Mouse (Mus musculus) megakaryocyte-erythroid progenitor cell, adult 5-6 weeks (primary cell): ENCODE results near the gene Apobr. TPM values are rescaled to one million over a fixed set of nuclear protein-coding genes. Genes with fewer than 3 reads are reported as not detected.

Experiments used
- ATAC-seq: replicated peaks from 2 replicates; pipeline ENCODE4 v1.8.0; 2016; ENCODE audit warnings: mild to moderate bottlenecking, inconsistent platforms; ENCODE audit not compliant: severe bottlenecking, poor library complexity, low FRiP score, low TSS enrichment
- total RNA-seq, 2 experiments: library from RNA; stranded (forward) in 1 of 2; stranded (reverse) in 1 of 2; fragments of 200-1000, 215-1000 nt in 1 of 2; fragments of >200 nt in 1 of 2; fragmentation: Nextera tagmentation in 1 of 2; gene quantifications; 2 replicates each; pipeline ENCODE4 v1.2.3; 2014 to 2017

Gene Apobr
- total RNA-seq (2014; fragmentation: Nextera tagmentation) (0.79 and 2.4 TPM in 2 replicates), total RNA-seq (2017) (0.89 and 2.4 TPM in 2 replicates)

- ATAC-seq = no peak
Observed at GRCm38 (mm10) chr7:126584506-126584977, at the start of gene Apobr. Gene Apobr (plus strand): TSS chr7:126584942.

GRCm38 (mm10) chr7:126535766-126536165, 49.0 kb upstream of the Apobr start:
- ATAC-seq = peak; percentile 66; the same call in 1 of the 2 replicates

DNA sequence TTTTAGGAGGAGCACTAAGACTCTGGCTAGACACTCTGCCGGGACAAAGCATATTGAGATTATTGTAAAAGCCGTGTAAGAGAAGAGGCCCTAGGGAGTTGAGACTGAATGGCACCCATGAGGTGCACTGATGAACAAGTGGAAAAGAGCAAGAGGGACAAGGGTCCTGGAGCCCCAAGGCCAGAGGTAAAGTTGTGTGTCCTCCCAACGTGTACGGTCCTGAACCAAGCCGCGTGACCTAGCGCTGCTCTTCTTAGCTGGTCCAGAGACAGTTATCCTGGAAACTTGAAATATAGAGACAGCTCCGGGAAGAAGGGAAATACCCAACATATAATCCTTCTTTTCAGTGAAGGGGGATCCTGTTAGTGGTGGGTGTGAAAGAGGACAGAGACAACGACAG, 48.3 kb upstream of the Apobr start:
- ATAC-seq = no peak

- peak; percentile 68 for ATAC-seq
Observed at GRCm38 (mm10) chr7:126537820-126538585, 46.7 kb upstream of the Apobr start.

DNA sequence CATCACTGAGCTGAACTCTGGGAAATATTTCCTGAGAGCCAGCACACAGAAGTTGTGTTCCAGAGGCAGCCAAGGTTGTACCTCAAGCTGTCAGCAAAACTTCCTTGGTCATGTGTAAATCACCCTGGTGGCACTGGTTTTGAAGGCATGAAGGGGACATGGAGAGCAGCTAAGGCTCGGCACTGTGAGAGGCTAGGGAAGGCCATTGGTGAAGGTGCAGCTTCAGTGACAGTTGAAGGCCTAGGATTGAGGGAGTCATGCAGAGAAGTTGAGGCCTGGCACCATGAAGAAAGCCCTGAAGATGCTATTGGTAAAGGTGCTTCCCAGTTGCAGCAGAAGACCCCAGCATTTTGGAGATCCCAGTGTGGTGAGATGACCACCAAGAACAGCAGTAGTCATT, 43.1 kb upstream of the Apobr start:
- no peak for ATAC-seq

- no peak for ATAC-seq
Observed at GRCm38 (mm10) chr7:126545631-126546030, 39.1 kb upstream of the Apobr start.

GRCm38 (mm10) chr7:126554796-126555195, 29.9 kb upstream of the Apobr start:
- ATAC-seq = no peak

- no peak for ATAC-seq
Observed at GRCm38 (mm10) chr7:126556635-126557034, 28.1 kb upstream of the Apobr start.

DNA sequence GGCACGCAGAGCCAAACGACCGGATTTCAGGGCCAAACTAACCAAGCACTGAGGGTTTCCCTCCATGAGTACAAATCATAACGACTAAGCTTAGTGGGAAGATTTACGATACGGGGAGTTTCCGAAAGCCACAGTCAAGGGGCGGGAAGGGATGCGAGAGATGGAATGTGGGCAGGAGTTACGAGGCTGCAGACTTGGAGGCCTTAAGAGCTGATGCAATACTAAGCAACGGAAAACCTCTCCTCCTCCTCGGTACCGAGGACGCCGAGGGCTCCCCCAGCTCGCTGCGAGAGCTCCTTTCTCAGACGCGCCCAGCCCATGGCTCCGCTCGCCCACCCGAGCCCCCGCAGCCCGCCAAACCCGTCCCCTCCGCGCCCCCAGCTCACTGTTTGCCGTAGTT, 19.0 kb upstream of the Apobr start:
- peak; percentile 20; the same call in 1 of the 2 replicates for ATAC-seq

DNA sequence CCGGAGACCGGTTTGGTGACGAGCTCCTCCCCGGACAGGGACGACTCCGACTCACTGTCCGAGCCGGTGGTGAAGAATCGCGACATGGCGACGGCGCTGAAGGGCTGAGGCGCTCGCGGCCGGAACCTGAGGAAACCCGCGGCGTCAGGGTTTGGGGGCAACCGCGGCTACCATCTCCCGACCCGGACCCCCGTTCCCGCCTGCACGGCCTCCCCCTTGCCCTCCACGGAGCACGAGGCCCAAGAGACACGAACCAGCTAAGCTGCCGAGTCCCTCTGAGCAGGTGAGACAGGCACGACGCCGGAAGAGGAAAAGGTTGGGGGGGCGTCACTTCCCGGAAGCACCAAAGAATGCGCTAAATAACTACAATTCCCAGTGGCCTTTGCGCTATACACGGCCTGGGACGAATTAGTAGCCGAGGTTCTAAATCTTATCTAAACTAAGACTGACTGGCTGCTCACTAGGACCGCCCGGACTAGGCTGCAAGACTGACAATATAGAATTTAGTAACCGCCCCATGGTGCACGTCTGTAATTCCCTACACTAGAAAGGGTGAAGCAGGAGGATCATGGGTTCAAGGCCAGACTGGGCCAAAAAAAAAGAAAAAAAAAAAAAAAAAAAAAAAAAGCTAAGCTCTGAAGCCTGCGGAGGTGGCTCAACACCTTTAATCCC, 18.5 kb upstream of the Apobr start, which contains the start of gene Eif3c:
TSS of gene Eif3c (minus strand) at position 318 of the 672 bp plus-strand sequence.
- peak; percentile 95 for ATAC-seq

- 0 out of 2 replicates have a peak, but pooled peaks have one; percentile 36 for ATAC-seq
Observed at GRCm38 (mm10) chr7:126576946-126577345, 7.8 kb upstream of the Apobr start.

- no peak for ATAC-seq
Observed at GRCm38 (mm10) chr7:126579172-126579571, 5.6 kb upstream of the Apobr start.

- no peak for ATAC-seq
Observed at GRCm38 (mm10) chr7:126581661-126582060, 3.1 kb upstream of the Apobr start.

DNA sequence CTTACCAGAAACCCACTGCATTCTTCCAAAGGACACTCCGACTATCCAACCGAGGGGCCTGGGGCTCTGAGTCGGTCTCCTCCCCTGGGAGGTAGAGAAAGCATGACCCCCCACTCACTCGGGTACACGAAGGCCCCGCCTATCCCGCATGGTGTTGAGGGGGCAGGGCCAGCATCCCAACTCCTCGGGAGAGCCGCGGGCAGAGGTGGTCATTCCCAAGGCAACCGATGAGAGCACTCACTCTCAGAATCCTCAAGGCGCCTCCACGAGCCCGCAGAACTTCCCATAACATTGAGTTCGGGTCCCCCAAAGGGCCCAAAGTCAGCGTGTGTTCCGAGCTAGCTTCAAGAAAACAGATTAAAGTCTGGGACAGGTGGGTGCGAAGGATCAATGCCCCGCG, 2.0 kb upstream of the Apobr start:
- ATAC-seq = no peak

DNA sequence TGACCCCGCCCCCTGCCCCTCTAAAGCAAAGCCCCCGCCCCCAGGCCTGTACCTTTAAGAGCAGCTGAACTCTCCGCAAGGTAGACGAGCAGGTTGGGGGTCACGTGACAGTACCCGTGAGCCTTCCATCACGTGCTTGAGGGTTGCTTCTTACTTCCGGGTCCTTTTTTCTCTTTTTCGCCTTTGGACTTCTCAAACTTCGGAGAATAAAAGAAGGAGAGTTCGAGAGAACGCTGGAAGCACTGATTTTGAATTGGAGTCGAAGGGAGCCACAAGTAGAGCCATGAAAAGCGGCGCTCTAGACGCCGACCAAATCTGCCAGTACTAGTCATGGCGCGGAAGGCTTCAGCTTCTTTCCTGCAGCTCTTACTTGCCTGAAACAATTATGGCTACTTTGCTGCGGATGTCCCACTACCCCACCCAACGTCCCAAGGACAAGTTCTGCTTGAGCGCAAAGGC, 1.5 kb upstream of the Apobr start:
- peak; percentile 64 for ATAC-seq

DNA sequence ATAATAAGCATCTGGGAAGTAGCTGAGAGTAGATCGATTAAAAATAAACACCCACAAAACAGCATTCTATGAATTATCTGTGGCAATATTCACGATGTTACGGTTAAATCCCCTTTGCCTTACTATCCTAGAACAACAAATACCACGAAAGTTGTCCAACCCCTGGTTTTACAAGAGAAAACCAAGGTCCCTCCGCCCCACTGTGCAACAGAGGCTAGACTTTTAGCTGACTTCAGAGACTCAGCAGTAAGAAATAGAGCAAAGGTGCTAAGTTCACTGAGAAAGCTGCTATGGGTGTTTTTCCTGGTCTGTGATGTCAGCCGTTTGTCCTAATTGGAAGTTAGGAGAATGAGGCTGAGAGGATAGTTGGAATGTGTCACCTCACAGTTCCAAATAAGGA, 981 bp upstream of the Apobr start:
- ATAC-seq = no peak

DNA sequence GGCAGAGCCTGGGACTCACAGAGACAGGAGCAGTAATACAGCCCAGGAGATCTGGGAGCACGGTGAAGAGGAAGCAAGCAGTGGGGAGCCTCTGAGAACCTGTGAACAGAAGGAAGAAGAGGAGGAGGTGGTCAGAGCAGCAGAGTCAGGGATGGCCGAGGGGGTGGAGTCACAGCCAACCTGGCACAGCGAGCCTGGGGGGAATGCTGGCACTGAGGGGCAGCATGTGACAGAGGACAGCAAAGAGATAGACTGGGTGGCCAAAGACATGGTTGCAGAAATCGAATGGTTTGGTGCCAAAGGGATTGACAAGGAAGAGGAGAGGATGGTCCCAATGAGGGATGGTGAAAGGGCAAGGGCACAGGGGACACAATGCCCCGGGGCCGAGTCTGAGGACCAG, 975 bp downstream of the Apobr start, which contains the start of gene Cln3:
TSS of gene Cln3 (minus strand) at position 101 of the 400 bp plus-strand sequence.
- no peak for ATAC-seq

DNA sequence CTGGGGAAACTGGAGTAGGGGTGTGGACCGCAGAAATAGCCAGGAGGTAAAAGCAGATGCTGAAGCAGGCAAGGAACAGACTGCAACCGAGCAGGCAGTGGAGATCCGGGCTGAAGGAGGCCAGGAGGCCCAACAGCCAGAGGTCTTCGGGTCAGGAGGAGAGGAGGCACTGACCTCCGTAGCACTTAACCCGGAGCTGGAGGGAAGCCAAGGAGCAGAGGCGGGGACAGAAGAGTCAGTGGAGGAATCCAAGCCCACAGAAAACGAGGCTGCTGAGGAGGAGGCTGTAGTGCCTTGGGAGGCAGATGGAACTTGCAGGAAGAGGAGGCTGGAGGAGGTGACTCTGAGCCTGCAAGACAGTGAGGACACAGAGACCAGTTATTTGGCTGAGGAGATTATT, 2.1 kb downstream of the Apobr start:
- ATAC-seq = no peak

DNA sequence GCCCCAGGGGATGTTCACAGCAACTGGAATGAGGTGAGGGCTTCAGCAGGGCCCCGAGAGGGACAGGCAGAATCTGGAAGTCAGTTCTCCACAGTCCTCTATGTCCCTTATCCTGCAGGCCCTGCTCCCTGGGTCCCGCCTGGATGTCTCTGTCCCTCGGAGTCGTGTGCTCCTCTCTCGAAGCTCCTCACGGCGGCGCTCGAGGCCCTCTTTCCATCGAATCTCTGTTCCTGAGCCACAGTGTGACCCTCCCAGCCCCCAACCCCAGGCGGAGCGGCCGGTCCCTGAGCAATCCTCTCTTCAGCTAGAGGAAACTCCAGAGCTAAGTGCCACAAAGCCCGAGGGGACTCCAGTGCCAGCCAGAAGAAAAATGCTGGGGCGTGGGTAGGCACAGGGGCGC, 3.0 kb downstream of the Apobr start:
- ATAC-seq = no peak

GRCm38 (mm10) chr7:126594862-126595561, 10.3 kb downstream of the Apobr start, which contains the start of gene Il27:
Gene Il27 (minus strand): TSS chr7:126594941.
- no peak for ATAC-seq
